Mouse (Mus musculus): ENCODE data around the gene Hnf1a.
A peak's percentile ranks its signal among the peaks of the same experiment; 100 is the strongest.

The Hnf1a gene

GRCm38 (mm10) chr5:115000503-115000902 lies 29.6 kb upstream of the Hnf1a start:
- Histone ChIP-seq H3K36me3 (ENCODE audit: insufficient read depth, low read length) (no peaks in the 10 kb centered on the region), H3K27me3 (ENCODE audit: insufficient read depth, low read length) (peaks cover 50% of the 10 kb centered on the region), H3K4me1 (replicated peaks; ENCODE audit: low read depth, low read length) (peaks cover 61% of the 10 kb centered on the region), H3K9me3 (ENCODE audit: low read length) (no peaks in the 10 kb centered on the region), H3K4me3 (replicated peaks; ENCODE audit: low read length) (no peak overlapping the region)
- TF ChIP-seq CTCF (conservative IDR thresholded peaks at IDR 0.05; ENCODE audit: low read length) (no peak), NANOG (IDR thresholded peaks at IDR 0.05; ENCODE audit: borderline replicate concordance, low read length) (no peak)

DNA sequence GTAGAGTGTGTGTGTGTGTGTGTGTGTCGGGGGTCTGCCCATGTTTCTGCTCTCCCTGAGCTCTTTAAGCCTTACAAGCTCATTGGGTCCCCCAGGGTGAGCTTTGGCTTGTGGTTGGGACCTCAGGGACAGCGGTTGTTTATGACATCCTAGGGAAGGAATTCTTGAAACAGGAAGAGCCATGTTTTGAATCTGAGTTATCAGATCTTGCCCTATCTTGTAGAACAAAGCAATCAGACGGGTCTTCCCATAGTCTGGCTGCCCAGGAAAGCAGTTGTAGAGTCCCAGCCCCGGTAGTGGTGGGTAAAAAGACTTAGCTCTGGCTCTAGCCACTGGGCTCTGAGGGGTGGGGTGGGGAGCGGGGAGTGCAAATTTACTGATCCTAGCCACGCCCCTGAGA lies 26.4 kb upstream of the Hnf1a start:
- H3K4me3 ChIP-seq (replicated peaks; ENCODE audit: low read length): no peak overlapping the region
- H3K4me1 ChIP-seq (replicated peaks; ENCODE audit: low read depth, low read length): peaks cover 54% of the 10 kb centered on the region
- TF ChIP-seq NANOG (IDR thresholded peaks at IDR 0.05; ENCODE audit: borderline replicate concordance, low read length) (no peak), POU5F1 (IDR thresholded peaks at IDR 0.05; ENCODE audit: borderline replicate concordance, low read length) (no peak), CTCF (conservative IDR thresholded peaks at IDR 0.05; ENCODE audit: low read length) (no peak)
- peaks cover 26% of the 10 kb centered on the region for H3K27me3 ChIP-seq (ENCODE audit: insufficient read depth, low read length)
- H3K9me3 ChIP-seq (ENCODE audit: low read length): no peaks in the 10 kb centered on the region
- H3K36me3 ChIP-seq (ENCODE audit: insufficient read depth, low read length): no peaks in the 10 kb centered on the region

DNA sequence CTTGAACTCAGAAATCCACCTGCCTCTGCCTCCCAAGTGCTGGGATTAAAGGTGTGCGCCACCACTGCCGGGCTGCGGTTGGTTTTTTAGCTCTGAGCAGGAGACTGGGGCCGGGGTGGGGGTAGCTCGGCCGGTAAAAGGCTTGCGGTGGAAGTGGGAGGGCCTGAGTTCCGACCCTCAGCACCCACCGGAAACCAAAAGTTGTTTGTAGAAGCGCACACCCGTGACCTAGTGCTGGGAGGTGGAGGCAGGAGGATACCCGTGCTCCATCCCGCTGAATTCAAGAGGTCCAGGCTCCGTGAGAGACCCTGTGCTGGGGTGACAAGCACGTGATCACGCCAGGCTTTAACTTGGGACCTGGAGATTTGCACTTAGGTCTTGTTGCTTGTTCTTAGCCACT lies 25.6 kb upstream of the Hnf1a start:
- Histone ChIP-seq H3K4me3 (replicated peaks; ENCODE audit: low read length) (no peak overlapping the region; the same call in 1 of the 2 replicates), H3K9me3 (ENCODE audit: low read length) (no peaks in the 10 kb centered on the region)

DNA sequence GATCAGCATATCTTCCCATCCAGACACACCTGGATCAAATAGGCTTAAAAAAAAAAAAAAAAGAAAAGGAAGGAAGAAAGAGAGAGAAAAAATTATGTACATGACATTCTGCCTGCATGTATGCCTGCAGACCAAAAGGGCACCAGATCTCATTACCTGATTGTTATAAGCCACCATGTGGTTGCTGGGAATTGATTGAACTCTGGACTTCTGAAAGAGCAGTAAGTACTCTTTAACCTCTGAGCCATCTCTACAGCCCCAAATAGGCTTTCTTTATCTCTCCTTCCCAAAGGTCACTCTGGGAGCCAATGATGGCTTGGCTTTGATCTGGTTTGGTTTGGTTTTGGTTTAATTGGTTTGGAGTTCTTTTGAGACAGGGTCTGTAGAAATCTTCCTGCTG lies 14.2 kb upstream of the Hnf1a start:
- Histone ChIP-seq H3K4me3 (replicated peaks; ENCODE audit: low read length) (no peak overlapping the region), H3K9me3 (ENCODE audit: low read length) (no peaks in the 10 kb centered on the region), H3K27me3 (ENCODE audit: insufficient read depth, low read length) (no peaks in the 10 kb centered on the region), H3K36me3 (ENCODE audit: insufficient read depth, low read length) (no peaks in the 10 kb centered on the region), H3K4me1 (replicated peaks; ENCODE audit: low read depth, low read length) (peaks cover 14% of the 10 kb centered on the region)
- TF ChIP-seq CTCF (conservative IDR thresholded peaks at IDR 0.05; ENCODE audit: low read length): no peak
- no peak for TF ChIP-seq POU5F1 (IDR thresholded peaks at IDR 0.05; ENCODE audit: borderline replicate concordance, low read length)

More for the DNA sequence above, 25.6 kb upstream of the Hnf1a start:
- H3K36me3 ChIP-seq (ENCODE audit: insufficient read depth, low read length): no peaks in the 10 kb centered on the region
- peaks cover 53% of the 10 kb centered on the region for H3K4me1 ChIP-seq (replicated peaks; ENCODE audit: low read depth, low read length)
- TF ChIP-seq NANOG (IDR thresholded peaks at IDR 0.05; ENCODE audit: borderline replicate concordance, low read length) (no peak), CTCF (conservative IDR thresholded peaks at IDR 0.05; ENCODE audit: low read length) (no peak), POU5F1 (IDR thresholded peaks at IDR 0.05; ENCODE audit: borderline replicate concordance, low read length) (no peak)
- H3K27me3 ChIP-seq (ENCODE audit: insufficient read depth, low read length): peaks cover 22% of the 10 kb centered on the region

- TF ChIP-seq POU5F1 (IDR thresholded peaks at IDR 0.05; ENCODE audit: borderline replicate concordance, low read length) (no peak), CTCF (conservative IDR thresholded peaks at IDR 0.05; ENCODE audit: low read length) (no peak), NANOG (IDR thresholded peaks at IDR 0.05; ENCODE audit: borderline replicate concordance, low read length) (no peak)
- H3K36me3 ChIP-seq (ENCODE audit: insufficient read depth, low read length): no peaks in the 10 kb centered on the region
- H3K27me3 ChIP-seq (ENCODE audit: insufficient read depth, low read length): no peaks in the 10 kb centered on the region
- H3K9me3 ChIP-seq (ENCODE audit: low read length): no peaks in the 10 kb centered on the region
- peaks cover 30% of the 10 kb centered on the region for H3K4me1 ChIP-seq (replicated peaks; ENCODE audit: low read depth, low read length)
- H3K4me3 ChIP-seq (replicated peaks; ENCODE audit: low read length): no peak overlapping the region
Observed at GRCm38 (mm10) chr5:114982001-114982400, 11.1 kb upstream of the Hnf1a start.

- Histone ChIP-seq H3K4me3 (replicated peaks; ENCODE audit: low read length) (peak overlapping the region; percentile 73), H3K9me3 (ENCODE audit: low read length) (no peaks in the 10 kb centered on the region)
- no peak for TF ChIP-seq CTCF (conservative IDR thresholded peaks at IDR 0.05; ENCODE audit: low read length)
- no peak for TF ChIP-seq NANOG (IDR thresholded peaks at IDR 0.05; ENCODE audit: borderline replicate concordance, low read length)
- no peak for TF ChIP-seq POU5F1 (IDR thresholded peaks at IDR 0.05; ENCODE audit: borderline replicate concordance, low read length)
Observed at GRCm38 (mm10) chr5:114980122-114980748, 9.3 kb upstream of the Hnf1a start.

GRCm38 (mm10) chr5:114979250-114980121 lies 8.6 kb upstream of the Hnf1a start:
- H3K36me3 ChIP-seq (ENCODE audit: insufficient read depth, low read length): no peaks in the 10 kb centered on the region
- peaks cover 30% of the 10 kb centered on the region for H3K4me1 ChIP-seq (replicated peaks; ENCODE audit: low read depth, low read length)
- no peaks in the 10 kb centered on the region for H3K27me3 ChIP-seq (ENCODE audit: insufficient read depth, low read length)
- TF ChIP-seq POU5F1 (IDR thresholded peaks at IDR 0.05; ENCODE audit: borderline replicate concordance, low read length) (no peak), CTCF (conservative IDR thresholded peaks at IDR 0.05; ENCODE audit: low read length) (peak; percentile 88)
- no peaks in the 10 kb centered on the region for H3K9me3 ChIP-seq (ENCODE audit: low read length)
- H3K4me3 ChIP-seq (replicated peaks; ENCODE audit: low read length): peak overlapping the region; percentile 73

More at GRCm38 (mm10) chr5:114980122-114980748, 9.3 kb upstream of the Hnf1a start:
- Histone ChIP-seq H3K36me3 (ENCODE audit: insufficient read depth, low read length) (no peaks in the 10 kb centered on the region), H3K27me3 (ENCODE audit: insufficient read depth, low read length) (no peaks in the 10 kb centered on the region), H3K4me1 (replicated peaks; ENCODE audit: low read depth, low read length) (peaks cover 30% of the 10 kb centered on the region)

GRCm38 (mm10) chr5:114978888-114979249 lies 8.0 kb upstream of the Hnf1a start:
- Histone ChIP-seq H3K4me1 (replicated peaks; ENCODE audit: low read depth, low read length) (peaks cover 30% of the 10 kb centered on the region), H3K4me3 (replicated peaks; ENCODE audit: low read length) (peak overlapping the region; percentile 73), H3K27me3 (ENCODE audit: insufficient read depth, low read length) (no peaks in the 10 kb centered on the region), H3K9me3 (ENCODE audit: low read length) (no peaks in the 10 kb centered on the region), H3K36me3 (ENCODE audit: insufficient read depth, low read length) (no peaks in the 10 kb centered on the region)
- no peak for TF ChIP-seq NANOG (IDR thresholded peaks at IDR 0.05; ENCODE audit: borderline replicate concordance, low read length)
- TF ChIP-seq CTCF (conservative IDR thresholded peaks at IDR 0.05; ENCODE audit: low read length): no peak
- no peak for TF ChIP-seq POU5F1 (IDR thresholded peaks at IDR 0.05; ENCODE audit: borderline replicate concordance, low read length)

All from E14TG2a.4 (cell line).